Mouse (Mus musculus) urinary bladder, postnatal 14 days (tissue): Measurements from ENCODE around the gene Knop1.

Experiments used
- DNase-seq: peaks from one replicate; pipeline ENCODE4 v3.0.0; 2021; ENCODE audit warnings: low spot score

The Knop1 gene

DNA sequence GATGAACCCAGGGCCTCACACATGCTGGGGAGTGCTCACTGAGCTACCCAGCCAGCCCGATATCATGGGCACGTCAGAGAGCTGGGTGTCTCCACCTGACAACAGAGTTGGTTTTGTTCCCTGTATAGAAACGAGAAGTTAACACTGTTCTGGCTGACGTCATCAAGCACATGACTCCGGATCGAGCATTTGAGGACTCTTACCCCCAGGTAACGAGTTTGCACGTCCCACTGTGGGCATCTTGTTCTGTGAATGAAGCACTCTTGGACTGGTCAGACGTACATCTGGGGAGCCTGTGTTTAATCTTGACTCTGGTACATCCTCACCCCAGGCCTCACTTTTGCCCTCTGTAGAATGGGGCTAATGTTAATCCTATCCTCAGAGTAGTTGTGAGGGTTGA lies 59.2 kb downstream of the Knop1 start:
- no peak for DNase-seq

DNA sequence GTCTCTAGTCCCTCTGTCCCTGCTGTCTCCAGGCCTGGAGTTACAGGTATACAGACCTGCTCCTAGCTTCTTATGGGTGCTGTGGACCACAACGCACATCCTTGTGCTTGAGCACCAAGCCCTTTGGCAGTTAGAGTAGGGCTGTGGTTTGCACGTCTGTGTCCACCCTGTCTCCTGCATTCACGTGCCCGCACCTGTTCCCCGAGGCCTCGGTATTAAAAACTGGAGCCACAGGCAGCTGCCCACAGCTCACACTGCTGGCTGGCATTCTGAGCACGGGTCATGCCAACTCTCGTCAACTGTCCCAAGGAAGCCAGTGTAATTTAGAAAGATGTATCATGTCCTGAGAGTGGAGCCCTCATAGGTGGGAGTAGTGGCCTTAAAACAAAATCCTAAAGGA lies 60.3 kb downstream of the Knop1 start:
- no peak for DNase-seq

GRCm38 (mm10) chr7:118793899-118794298 lies 62.2 kb downstream of the Knop1 start:
- DNase-seq = no peak
